Mouse (Mus musculus): Measurements from ENCODE around the gene Dnaja1. TPM values are rescaled to one million over a fixed set of nuclear protein-coding genes. Genes with fewer than 3 reads are reported as not detected.
A peak's percentile ranks its signal among the peaks of the same experiment; 100 is the strongest.

The Dnaja1 gene
- polyA plus RNA-seq, 1 experiment from 2014 or later = 691 TPM

- H3K4me3 ChIP-seq (ENCODE audit: low read depth, low read length) = no peak overlapping the region
- WGBS = 86% methylated on average over 7 of the region's 7 CpGs
- H3K4me1 ChIP-seq (replicated peaks; ENCODE audit: control insufficient read depth, insufficient read depth, low read length) = no peaks in the 10 kb centered on the region; the same call in 1 of the 2 replicates
- no peak overlapping the region for H3K4me2 ChIP-seq (replicated peaks; ENCODE audit: low read depth, low read length)
- ATAC-seq (ENCODE audit: low FRiP score) = no peak
- H3K27me3 ChIP-seq (ENCODE audit: control insufficient read depth, insufficient read depth, low read length) = no peaks in the 10 kb centered on the region
- H3K9me3 ChIP-seq (ENCODE audit: control insufficient read depth, low read length) = no peaks in the 10 kb centered on the region
- no peak overlapping the region for H3K9ac ChIP-seq (ENCODE audit: low read depth, low read length)
- no peak for DNase-seq (ENCODE audit: low spot score)
- peaks cover 4% of the 10 kb centered on the region; the same call in 1 of the 2 replicates for H3K36me3 ChIP-seq (ENCODE audit: control insufficient read depth, insufficient read depth, low read length)
- H3K27ac ChIP-seq (ENCODE audit: low read depth, low read length) = no peak overlapping the region
These were observed 3.2 kb downstream of the Dnaja1 start for GRCm38 (mm10) chr4:40725141-40725540.

DNA sequence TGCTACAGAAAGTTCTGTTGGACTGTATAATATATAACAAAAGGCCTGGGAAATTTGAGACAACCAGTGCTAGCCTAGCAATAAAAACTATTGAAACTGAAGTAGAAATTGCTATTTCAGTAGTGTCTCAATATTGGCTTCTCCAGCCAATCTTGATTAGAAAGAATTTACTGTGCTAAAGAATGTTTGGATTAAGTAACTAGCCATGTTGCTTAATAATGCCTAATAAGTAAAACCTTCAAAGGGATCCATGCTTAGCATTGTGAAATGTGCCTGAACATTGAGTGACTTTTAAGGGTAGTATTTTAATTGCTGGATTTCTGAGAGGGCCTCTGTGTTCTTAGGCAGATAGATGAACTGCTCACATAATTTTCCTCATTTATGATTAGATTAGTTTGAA, 3.6 kb downstream of the Dnaja1 start:
- H3K9ac ChIP-seq (ENCODE audit: low read depth, low read length) = no peak overlapping the region
- no peaks in the 10 kb centered on the region for H3K9me3 ChIP-seq (ENCODE audit: control insufficient read depth, low read length)
- H3K27ac ChIP-seq (ENCODE audit: low read depth, low read length) = no peak overlapping the region
- no peak for ATAC-seq (ENCODE audit: low FRiP score)
- H3K27me3 ChIP-seq (ENCODE audit: control insufficient read depth, insufficient read depth, low read length) = no peaks in the 10 kb centered on the region
- no peak overlapping the region for H3K4me3 ChIP-seq (ENCODE audit: low read depth, low read length)
- H3K4me1 ChIP-seq (replicated peaks; ENCODE audit: control insufficient read depth, insufficient read depth, low read length) = no peaks in the 10 kb centered on the region; the same call in 1 of the 2 replicates
- DNase-seq (ENCODE audit: low spot score) = no peak
- no peak overlapping the region for H3K4me2 ChIP-seq (replicated peaks; ENCODE audit: low read depth, low read length)
- peaks cover 4% of the 10 kb centered on the region; the same call in 1 of the 2 replicates for H3K36me3 ChIP-seq (ENCODE audit: control insufficient read depth, insufficient read depth, low read length)

GRCm38 (mm10) chr4:40727247-40727646, 5.3 kb downstream of the Dnaja1 start:
- peaks cover 8% of the 10 kb centered on the region; the same call in 1 of the 2 replicates for H3K36me3 ChIP-seq (ENCODE audit: control insufficient read depth, insufficient read depth, low read length)
- no peak overlapping the region for H3K27ac ChIP-seq (ENCODE audit: low read depth, low read length)
- no peak overlapping the region for H3K4me3 ChIP-seq (ENCODE audit: low read depth, low read length)
- no peaks in the 10 kb centered on the region for H3K9me3 ChIP-seq (ENCODE audit: control insufficient read depth, low read length)
- 94% methylated on average over 1 of the region's 1 CpGs for WGBS
- no peaks in the 10 kb centered on the region for H3K27me3 ChIP-seq (ENCODE audit: control insufficient read depth, insufficient read depth, low read length)
- no peak overlapping the region for H3K9ac ChIP-seq (ENCODE audit: low read depth, low read length)
- no peak for DNase-seq (ENCODE audit: low spot score)
- no peaks in the 10 kb centered on the region; the same call in 1 of the 2 replicates for H3K4me1 ChIP-seq (replicated peaks; ENCODE audit: control insufficient read depth, insufficient read depth, low read length)
- no peak for ATAC-seq (ENCODE audit: low FRiP score)
- H3K4me2 ChIP-seq (replicated peaks; ENCODE audit: low read depth, low read length) = no peak overlapping the region

DNA sequence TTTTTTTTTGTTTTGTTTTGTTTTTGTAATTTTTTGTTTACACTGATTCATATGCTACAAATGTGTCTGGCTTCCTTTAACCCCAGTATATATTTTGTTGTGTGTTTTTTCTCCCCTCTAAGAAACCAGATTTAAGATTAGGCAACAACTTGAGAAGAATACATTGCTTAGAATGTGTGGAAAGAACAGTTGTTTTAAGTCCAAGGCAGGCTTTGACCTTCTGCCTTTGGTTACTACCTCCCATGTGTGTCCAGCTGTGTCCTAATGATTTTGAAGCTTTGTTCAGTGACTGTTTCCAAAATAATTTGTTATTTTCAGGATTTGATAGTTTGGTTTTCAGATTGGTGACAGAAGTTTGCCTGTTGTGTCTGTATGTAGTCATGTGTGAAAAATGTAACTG, 9.3 kb downstream of the Dnaja1 start:
- ATAC-seq (ENCODE audit: low FRiP score) = no peak
- H3K36me3 ChIP-seq (ENCODE audit: control insufficient read depth, insufficient read depth, low read length) = peaks cover 14% of the 10 kb centered on the region; the same call in 1 of the 2 replicates
- no peak overlapping the region for H3K4me3 ChIP-seq (ENCODE audit: low read depth, low read length)

DNA sequence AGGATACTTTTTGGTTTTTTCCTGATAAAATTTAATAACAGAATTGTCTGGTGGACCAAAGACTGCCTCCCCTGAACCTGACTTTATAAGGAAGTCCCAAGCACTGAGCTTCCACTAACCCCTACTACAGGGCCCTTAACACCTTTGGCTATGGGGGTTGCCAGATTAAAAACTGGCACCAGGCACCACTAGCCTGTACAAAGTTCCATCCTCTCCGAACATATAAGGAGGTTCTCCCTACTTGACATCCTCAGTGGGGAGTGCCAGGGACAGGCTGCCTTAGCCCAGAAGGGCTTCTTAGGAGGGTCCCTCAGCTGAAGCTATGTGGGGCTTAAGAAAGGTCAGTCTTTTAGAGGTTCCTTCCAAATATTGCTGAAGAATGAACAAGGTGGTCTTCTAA, 13.4 kb downstream of the Dnaja1 start:
- H3K36me3 ChIP-seq (ENCODE audit: control insufficient read depth, insufficient read depth, low read length) = peaks cover 13% of the 10 kb centered on the region
- no peak for DNase-seq (ENCODE audit: low spot score)
- H3K9ac ChIP-seq (ENCODE audit: low read depth, low read length) = no peak overlapping the region
- H3K27me3 ChIP-seq (ENCODE audit: control insufficient read depth, insufficient read depth, low read length) = no peaks in the 10 kb centered on the region
- H3K27ac ChIP-seq (ENCODE audit: low read depth, low read length) = no peak overlapping the region
- no peaks in the 10 kb centered on the region for H3K9me3 ChIP-seq (ENCODE audit: control insufficient read depth, low read length)
- 69% methylated on average over 1 of the region's 1 CpGs for WGBS
- no peak overlapping the region for H3K4me2 ChIP-seq (replicated peaks; ENCODE audit: low read depth, low read length)
- no peak; the same call in 1 of the 2 replicates for ATAC-seq (ENCODE audit: low FRiP score)
- no peak overlapping the region for H3K4me3 ChIP-seq (ENCODE audit: low read depth, low read length)
- no peaks in the 10 kb centered on the region for H3K4me1 ChIP-seq (replicated peaks; ENCODE audit: control insufficient read depth, insufficient read depth, low read length)

More for the DNA sequence above, 9.3 kb downstream of the Dnaja1 start:
- Histone ChIP-seq H3K27me3 (ENCODE audit: control insufficient read depth, insufficient read depth, low read length) (no peaks in the 10 kb centered on the region), H3K9me3 (ENCODE audit: control insufficient read depth, low read length) (no peaks in the 10 kb centered on the region), H3K4me1 (replicated peaks; ENCODE audit: control insufficient read depth, insufficient read depth, low read length) (no peaks in the 10 kb centered on the region), H3K9ac (ENCODE audit: low read depth, low read length) (no peak overlapping the region), H3K27ac (ENCODE audit: low read depth, low read length) (no peak overlapping the region), H3K4me2 (replicated peaks; ENCODE audit: low read depth, low read length) (no peak overlapping the region)
- no peak for DNase-seq (ENCODE audit: low spot score)

GRCm38 (mm10) chr4:40757157-40757779, 35.3 kb downstream of the Dnaja1 start:
- Histone ChIP-seq H3K4me1 (replicated peaks; ENCODE audit: control insufficient read depth, insufficient read depth, low read length) (no peaks in the 10 kb centered on the region), H3K4me2 (replicated peaks; ENCODE audit: low read depth, low read length) (peak overlapping the region; percentile 49), H3K36me3 (ENCODE audit: control insufficient read depth, insufficient read depth, low read length) (peaks cover 8% of the 10 kb centered on the region; the same call in 1 of the 2 replicates), H3K27me3 (ENCODE audit: control insufficient read depth, insufficient read depth, low read length) (no peaks in the 10 kb centered on the region), H3K27ac (ENCODE audit: low read depth, low read length) (no peak overlapping the region), H3K9ac (ENCODE audit: low read depth, low read length) (peak overlapping the region; percentile 87), H3K4me3 (ENCODE audit: low read depth, low read length) (peak overlapping the region; percentile 79), H3K9me3 (ENCODE audit: control insufficient read depth, low read length) (no peaks in the 10 kb centered on the region)
- WGBS = under 1% methylated on average over 39 of the region's 39 CpGs
- DNase-seq (ENCODE audit: low spot score) (no peak), ATAC-seq (ENCODE audit: low FRiP score) (peak; percentile 88)

DNA sequence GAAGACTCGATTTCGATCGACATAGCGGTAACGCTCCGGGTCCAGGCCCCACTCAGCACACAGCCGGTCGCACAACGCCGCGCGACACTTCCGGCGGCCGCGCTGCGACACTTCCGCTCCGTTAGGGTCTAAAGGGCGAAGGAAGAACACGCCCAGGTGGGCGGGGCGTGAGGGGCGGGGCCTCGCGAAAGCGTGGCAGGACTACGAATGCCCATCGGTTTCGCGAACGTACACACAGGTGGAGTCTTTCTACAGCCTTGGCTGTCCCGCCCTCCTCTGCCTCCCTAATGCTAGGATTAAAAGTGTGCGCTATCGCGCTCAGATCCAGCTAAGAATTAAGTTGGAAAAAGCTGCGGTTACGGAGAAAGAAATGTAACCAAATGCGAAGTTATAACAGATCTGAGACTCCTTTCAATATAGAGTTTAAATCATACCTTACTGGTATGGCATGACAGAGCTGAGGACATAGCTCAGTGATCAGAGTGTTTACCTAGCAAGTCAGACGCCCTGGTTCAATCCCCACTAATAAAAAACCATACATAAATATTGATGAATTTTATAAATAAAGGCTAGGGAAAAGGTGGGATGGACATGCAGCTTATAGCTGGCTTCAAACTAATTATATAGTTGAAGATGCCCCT, 36.0 kb downstream of the Dnaja1 start, which contains the start of gene Smu1:
TSS of gene Smu1 (minus strand) at position 144 of the 641 bp plus-strand sequence.
- Histone ChIP-seq H3K9me3 (ENCODE audit: control insufficient read depth, low read length) (no peaks in the 10 kb centered on the region), H3K9ac (ENCODE audit: low read depth, low read length) (peak within 1 kb of the TSS; percentile 87), H3K27me3 (ENCODE audit: control insufficient read depth, insufficient read depth, low read length) (no peaks in the 10 kb centered on the region), H3K27ac (ENCODE audit: low read depth, low read length) (no peak within 1 kb of the TSS), H3K36me3 (ENCODE audit: control insufficient read depth, insufficient read depth, low read length) (peaks cover 7% of the 10 kb centered on the region; the same call in 1 of the 2 replicates), H3K4me1 (replicated peaks; ENCODE audit: control insufficient read depth, insufficient read depth, low read length) (no peaks in the 10 kb centered on the region), H3K4me2 (replicated peaks; ENCODE audit: low read depth, low read length) (peak within 1 kb of the TSS; percentile 49), H3K4me3 (ENCODE audit: low read depth, low read length) (peak within 1 kb of the TSS; percentile 79)
- under 1% methylated on average over 39 of the region's 40 CpGs for WGBS
- DNase-seq (ENCODE audit: low spot score) (peak; percentile 99), ATAC-seq (ENCODE audit: low FRiP score) (peak; percentile 100)

DNA sequence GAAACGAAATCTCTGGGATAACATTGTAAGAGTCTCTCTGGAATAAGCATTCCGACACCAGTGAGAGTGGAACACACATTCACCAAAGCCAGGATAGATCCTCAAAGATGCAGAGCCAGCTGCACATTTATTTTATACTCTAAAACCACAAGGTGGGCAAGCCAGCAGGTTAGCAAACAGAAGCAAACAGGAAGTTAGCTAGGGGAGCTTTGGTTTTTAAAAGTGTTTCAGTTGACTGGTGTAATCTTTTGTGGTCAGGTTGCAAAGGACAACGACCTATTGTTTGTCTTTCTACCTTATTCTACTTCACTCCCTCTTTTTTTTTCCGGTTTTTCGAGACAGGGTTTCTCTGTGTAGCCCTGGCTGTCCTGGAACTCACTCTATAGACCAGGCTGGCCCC, 37.9 kb downstream of the Dnaja1 start:
- DNase-seq (ENCODE audit: low spot score) (no peak), ATAC-seq (ENCODE audit: low FRiP score) (no peak)
- Histone ChIP-seq H3K4me2 (replicated peaks; ENCODE audit: low read depth, low read length) (no peak overlapping the region), H3K4me3 (ENCODE audit: low read depth, low read length) (no peak overlapping the region), H3K9me3 (ENCODE audit: control insufficient read depth, low read length) (no peaks in the 10 kb centered on the region), H3K27ac (ENCODE audit: low read depth, low read length) (no peak overlapping the region), H3K36me3 (ENCODE audit: control insufficient read depth, insufficient read depth, low read length) (no peaks in the 10 kb centered on the region), H3K9ac (ENCODE audit: low read depth, low read length) (no peak overlapping the region), H3K4me1 (replicated peaks; ENCODE audit: control insufficient read depth, insufficient read depth, low read length) (no peaks in the 10 kb centered on the region), H3K27me3 (ENCODE audit: control insufficient read depth, insufficient read depth, low read length) (no peaks in the 10 kb centered on the region)
- WGBS = 59% methylated on average over 5 of the region's 5 CpGs
